Mouse (Mus musculus): ENCODE results near the gene Spcs2. TPM values are rescaled to one million over a fixed set of nuclear protein-coding genes. Genes with fewer than 3 reads are reported as not detected.
"Not testable (repeated sequence)": the region's sequence is repeated elsewhere in the genome, so short reads cannot be mapped to it uniquely, and the experiment has no call there.

The Spcs2 gene
- polyA plus RNA-seq, 1 experiment from 2014 or later, result 340 TPM

DNA sequence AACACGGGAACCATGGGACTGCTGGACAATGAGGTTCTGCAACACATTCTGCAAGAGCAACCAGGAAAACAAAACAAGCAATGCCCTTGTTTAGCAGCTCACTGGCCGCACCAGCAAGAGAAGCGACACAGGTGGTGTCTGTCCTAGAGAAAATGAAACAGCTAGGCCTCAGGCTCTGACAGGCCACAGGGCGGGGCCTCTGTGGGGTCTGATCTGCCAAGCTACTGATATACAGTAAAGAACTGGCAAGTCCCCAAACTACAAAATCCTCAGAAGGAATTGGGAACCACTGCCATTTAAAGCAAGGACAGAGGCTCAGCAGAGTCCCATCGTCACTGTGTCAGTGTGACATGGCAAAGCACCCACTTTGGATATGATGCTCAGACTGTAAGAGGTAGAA is 40.8 kb downstream of the Spcs2 start:
- 54% methylated on average over 5 of the region's 5 CpGs for WGBS
- DNase-seq (ENCODE audit: low spot score) (peak; percentile 78), ATAC-seq (replicated peaks; ENCODE audit: low FRiP score, low read depth) (no peak)

GRCm38 (mm10) chr7:99821953-99822352 is 41.3 kb downstream of the Spcs2 start:
- Histone ChIP-seq H3K9ac (ENCODE audit: low read depth, low read length) (no peak overlapping the region), H3K4me1 (replicated peaks; ENCODE audit: insufficient read depth, low read length) (no peaks in the 10 kb centered on the region), H3K27me3 (ENCODE audit: insufficient read depth, low read length) (no peaks in the 10 kb centered on the region), H3K9me3 (replicated peaks; ENCODE audit: low read length) (no peaks in the 10 kb centered on the region), H3K36me3 (ENCODE audit: insufficient read depth, low read length) (no peaks in the 10 kb centered on the region), H3K27ac (no peak overlapping the region), H3K4me3 (replicated peaks; ENCODE audit: low read depth, low read length) (no peak overlapping the region), H3K4me2 (ENCODE audit: low read length) (no peak overlapping the region)
- DNase-seq (ENCODE audit: low spot score), result no peak
- WGBS, result 87% methylated on average over 2 of the region's 2 CpGs
- no peak for ATAC-seq (replicated peaks; ENCODE audit: low FRiP score, low read depth)
- TF ChIP-seq CTCF (IDR thresholded peaks at IDR 0.05; ENCODE audit: low read depth), result no peak

More for the DNA sequence above, 40.8 kb downstream of the Spcs2 start:
- Histone ChIP-seq H3K27me3 (ENCODE audit: insufficient read depth, low read length) (no peaks in the 10 kb centered on the region), H3K4me1 (replicated peaks; ENCODE audit: insufficient read depth, low read length) (no peaks in the 10 kb centered on the region; the same call in 1 of the 2 replicates), H3K9ac (ENCODE audit: low read depth, low read length) (no peak overlapping the region), H3K4me2 (ENCODE audit: low read length) (no peak overlapping the region), H3K36me3 (ENCODE audit: insufficient read depth, low read length) (no peaks in the 10 kb centered on the region), H3K4me3 (replicated peaks; ENCODE audit: low read depth, low read length) (no peak overlapping the region), H3K27ac (no peak overlapping the region), H3K9me3 (replicated peaks; ENCODE audit: low read length) (no peaks in the 10 kb centered on the region)
- TF ChIP-seq CTCF (IDR thresholded peaks at IDR 0.05; ENCODE audit: low read depth), result no peak

GRCm38 (mm10) chr7:99818181-99818725 is 45.0 kb downstream of the Spcs2 start:
- not testable (repeated sequence) for H3K4me3 ChIP-seq (replicated peaks; ENCODE audit: low read depth, low read length)

DNA sequence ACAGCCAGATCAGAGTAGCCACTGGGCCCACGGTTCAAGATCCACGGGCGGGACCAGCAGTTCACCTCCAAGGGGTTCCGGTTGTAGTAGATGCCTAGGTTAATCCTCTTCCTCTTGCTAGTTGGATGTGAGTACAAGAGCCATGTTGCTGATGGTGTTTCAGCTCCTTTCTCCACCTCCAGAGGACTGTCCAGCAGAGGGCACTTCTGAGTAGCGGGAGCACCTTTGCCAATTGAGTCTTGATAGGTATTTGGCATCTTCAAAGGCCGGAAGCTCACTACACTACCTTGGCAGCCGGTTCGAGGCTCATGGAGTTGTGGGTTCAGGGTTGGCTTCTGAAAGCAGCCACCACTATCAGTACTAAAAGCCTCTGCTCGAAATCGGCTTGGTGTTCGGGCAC is 49.9 kb downstream of the Spcs2 start:
- WGBS, result 90% methylated on average over 11 of the region's 11 CpGs
- no peaks in the 10 kb centered on the region for H3K36me3 ChIP-seq (ENCODE audit: insufficient read depth, low read length)
- no peak overlapping the region for H3K4me3 ChIP-seq (replicated peaks; ENCODE audit: low read depth, low read length)
- no peaks in the 10 kb centered on the region for H3K4me1 ChIP-seq (replicated peaks; ENCODE audit: insufficient read depth, low read length)
- no peaks in the 10 kb centered on the region for H3K9me3 ChIP-seq (replicated peaks; ENCODE audit: low read length)
- ATAC-seq (replicated peaks; ENCODE audit: low FRiP score, low read depth) (no peak), DNase-seq (ENCODE audit: low spot score) (no peak)
- H3K27me3 ChIP-seq (ENCODE audit: insufficient read depth, low read length), result no peaks in the 10 kb centered on the region
- peak; percentile 67 for TF ChIP-seq CTCF (IDR thresholded peaks at IDR 0.05; ENCODE audit: low read depth)
- H3K4me2 ChIP-seq (ENCODE audit: low read length), result no peak overlapping the region
- H3K9ac ChIP-seq (ENCODE audit: low read depth, low read length), result no peak overlapping the region
- no peak overlapping the region for H3K27ac ChIP-seq

More at GRCm38 (mm10) chr7:99818181-99818725, 45.0 kb downstream of the Spcs2 start:
- H3K9me3 ChIP-seq (replicated peaks; ENCODE audit: low read length); H3K36me3 ChIP-seq (ENCODE audit: insufficient read depth, low read length); H3K9ac ChIP-seq (ENCODE audit: low read depth, low read length); H3K4me1 ChIP-seq (replicated peaks; ENCODE audit: insufficient read depth, low read length); H3K27me3 ChIP-seq (ENCODE audit: insufficient read depth, low read length); ATAC-seq (replicated peaks; ENCODE audit: low FRiP score, low read depth): not testable (repeated sequence)
- H3K4me2 ChIP-seq (ENCODE audit: low read length), result peak overlapping the region; percentile 37
- peak; percentile 77 for DNase-seq (ENCODE audit: low spot score)
- H3K27ac ChIP-seq, result peak overlapping the region; percentile 42
- WGBS, result 14% methylated on average over 9 of the region's 9 CpGs

- no peaks in the 10 kb centered on the region for H3K27me3 ChIP-seq (ENCODE audit: insufficient read depth, low read length)
Observed at GRCm38 (mm10) chr7:99811661-99812060, 51.6 kb downstream of the Spcs2 start.

DNA sequence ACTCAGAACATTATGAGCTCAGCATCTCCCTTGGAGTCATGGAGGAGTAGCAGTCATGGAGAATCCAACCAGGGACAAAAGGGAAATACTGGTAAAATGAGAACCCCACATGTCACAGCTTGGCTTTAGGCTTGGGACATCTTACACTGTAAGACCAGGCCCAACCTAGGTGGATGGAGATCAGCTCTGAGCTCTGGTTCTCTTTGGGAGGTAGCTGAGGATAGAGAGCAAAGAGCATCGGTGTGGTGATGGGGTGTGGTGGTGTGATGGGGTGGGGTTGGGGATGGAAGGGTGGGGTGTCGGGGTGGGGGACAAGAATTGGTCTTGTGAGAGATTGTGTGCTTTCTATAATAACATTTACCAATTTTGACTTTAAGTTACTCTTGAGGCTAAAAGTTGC is 52.4 kb downstream of the Spcs2 start:
- Histone ChIP-seq H3K4me3 (replicated peaks; ENCODE audit: low read depth, low read length) (no peak overlapping the region), H3K27ac (no peak overlapping the region), H3K4me1 (replicated peaks; ENCODE audit: insufficient read depth, low read length) (no peaks in the 10 kb centered on the region), H3K27me3 (ENCODE audit: insufficient read depth, low read length) (no peaks in the 10 kb centered on the region), H3K9me3 (replicated peaks; ENCODE audit: low read length) (no peaks in the 10 kb centered on the region), H3K36me3 (ENCODE audit: insufficient read depth, low read length) (no peaks in the 10 kb centered on the region), H3K9ac (ENCODE audit: low read depth, low read length) (no peak overlapping the region), H3K4me2 (ENCODE audit: low read length) (no peak overlapping the region)
- DNase-seq (ENCODE audit: low spot score) (no peak), ATAC-seq (replicated peaks; ENCODE audit: low FRiP score, low read depth) (no peak)
- TF ChIP-seq CTCF (IDR thresholded peaks at IDR 0.05; ENCODE audit: low read depth), result no peak
- 95% methylated on average over 2 of the region's 2 CpGs for WGBS

More at GRCm38 (mm10) chr7:99811661-99812060, 51.6 kb downstream of the Spcs2 start:
- 78% methylated on average over 4 of the region's 4 CpGs for WGBS
- H3K9ac ChIP-seq (ENCODE audit: low read depth, low read length), result no peak overlapping the region
- H3K9me3 ChIP-seq (replicated peaks; ENCODE audit: low read length), result no peaks in the 10 kb centered on the region
- no peak for TF ChIP-seq CTCF (IDR thresholded peaks at IDR 0.05; ENCODE audit: low read depth)
- no peak overlapping the region for H3K27ac ChIP-seq
- no peak for ATAC-seq (replicated peaks; ENCODE audit: low FRiP score, low read depth)
- no peak for DNase-seq (ENCODE audit: low spot score)
- no peaks in the 10 kb centered on the region for H3K4me1 ChIP-seq (replicated peaks; ENCODE audit: insufficient read depth, low read length)
- no peak overlapping the region for H3K4me3 ChIP-seq (replicated peaks; ENCODE audit: low read depth, low read length)
- H3K4me2 ChIP-seq (ENCODE audit: low read length), result no peak overlapping the region
- no peaks in the 10 kb centered on the region for H3K36me3 ChIP-seq (ENCODE audit: insufficient read depth, low read length)

- H3K4me1 ChIP-seq (replicated peaks; ENCODE audit: insufficient read depth, low read length); H3K4me3 ChIP-seq (replicated peaks; ENCODE audit: low read depth, low read length); H3K36me3 ChIP-seq (ENCODE audit: insufficient read depth, low read length); ATAC-seq (replicated peaks; ENCODE audit: low FRiP score, low read depth); H3K9ac ChIP-seq (ENCODE audit: low read depth, low read length); H3K27ac ChIP-seq; H3K27me3 ChIP-seq (ENCODE audit: insufficient read depth, low read length); H3K9me3 ChIP-seq (replicated peaks; ENCODE audit: low read length); DNase-seq (ENCODE audit: low spot score); H3K4me2 ChIP-seq (ENCODE audit: low read length): not testable (repeated sequence)
- WGBS, result 50% methylated on average over 7 of the region's 7 CpGs
Observed at GRCm38 (mm10) chr7:99807043-99807442, 56.2 kb downstream of the Spcs2 start.

Data from kidney, postnatal 0 days (tissue).